Mouse (Mus musculus) ES-Bruce4 (cell line): Measurements from ENCODE around the gene Usp49.

Experiments used
- CTCF ChIP-seq: IDR thresholded peaks from one replicate; pipeline ENCODE4 v1.8.1; 2011; ENCODE audit warnings: low read depth, low read length
- POLR2A ChIP-seq: IDR thresholded peaks from one replicate; pipeline ENCODE4 v1.8.1; 2011; ENCODE audit warnings: low read length; ENCODE audit not compliant: insufficient read depth

DNA sequence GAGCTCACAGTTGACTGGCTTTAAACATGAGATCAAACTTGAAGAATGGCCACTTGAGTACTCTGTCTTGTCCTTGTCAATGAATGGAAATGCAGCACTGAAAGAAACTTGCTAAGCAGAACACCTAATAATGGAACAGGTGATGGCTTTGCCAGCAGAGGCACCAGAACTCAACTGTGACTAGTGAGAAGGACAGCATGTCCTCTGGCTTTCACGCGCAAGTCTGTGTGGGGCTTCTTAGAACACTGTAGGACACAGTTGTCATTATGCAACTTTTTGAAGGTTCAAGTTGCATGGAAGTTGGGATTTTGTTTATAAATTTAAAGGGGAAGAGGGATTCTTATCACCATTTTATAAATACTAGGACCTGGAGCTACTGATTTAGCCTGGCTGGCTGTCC, 5.4 kb upstream of the Usp49 start:
- TF ChIP-seq CTCF (no peak), POLR2A (no peak)
